Mouse (Mus musculus) neural tube, embryonic 10.5 days (tissue): ENCODE measurements around the gene Olfr262.
"Not testable (repeated sequence)": the region's sequence is repeated elsewhere in the genome, so short reads cannot be mapped to it uniquely, and the experiment has no call there.

Source experiments
- DNase-seq: peaks from one replicate; pipeline ENCODE4 v3.0.0-alpha.2; 2017; ENCODE audit warnings: low spot score; ENCODE audit errors: extremely low spot score

The Olfr262 gene

GRCm38 (mm10) chr19:12241559-12241958 lies at the start of gene Olfr262:
Gene Olfr262 (minus strand): TSS chr19:12241659.
- DNase-seq = no peak

DNA sequence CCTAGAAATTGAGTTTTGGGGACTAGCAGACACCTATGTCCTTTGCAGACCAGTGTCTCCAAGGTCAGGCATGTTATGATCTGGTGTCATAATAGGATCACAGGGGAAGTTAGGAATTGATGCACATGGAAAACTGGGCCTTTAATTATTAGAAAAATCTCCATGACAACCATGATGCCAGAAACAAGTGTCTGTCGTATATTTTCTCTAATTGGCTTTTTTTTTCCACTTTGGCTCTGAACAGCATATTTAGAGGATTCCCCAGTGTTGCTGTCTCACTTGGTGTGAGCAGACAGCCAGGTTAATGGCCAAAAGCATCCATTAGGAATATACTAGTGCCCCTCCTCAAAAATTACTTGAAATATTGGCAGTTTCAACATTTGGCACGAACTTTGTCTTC lies 38.1 kb upstream of the Olfr262 start, which contains the start of gene Olfr1434:
Gene Olfr1434, plus strand, starts transcription at position 301 of the 400 bp plus-strand sequence.
- no peak for DNase-seq

- DNase-seq = no peak
Observed at GRCm38 (mm10) chr19:12260732-12261131, 19.3 kb upstream of the Olfr262 start, which contains the start of gene Olfr235. Gene Olfr235 (plus strand): TSS chr19:12261032.

DNA sequence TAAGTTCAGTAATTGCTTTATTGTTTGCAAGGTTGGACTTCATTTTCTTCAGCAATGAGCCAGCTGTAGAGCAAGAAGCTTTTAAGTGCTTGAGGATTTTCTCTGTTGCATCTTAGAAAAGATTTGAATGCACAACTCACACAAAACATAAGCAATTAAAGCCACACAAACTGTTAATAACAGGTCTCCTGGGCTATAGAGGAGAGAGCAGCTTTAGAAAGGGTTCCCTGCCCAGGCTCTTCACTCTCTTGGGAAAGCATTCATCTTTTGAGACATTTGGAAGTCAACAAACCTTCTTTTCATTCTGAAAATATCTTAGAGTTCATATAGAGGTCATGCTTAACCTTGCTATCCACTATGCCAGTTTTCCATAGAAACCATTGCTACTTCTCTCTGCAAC lies 9.0 kb downstream of the Olfr262 start, which contains the start of gene Olfr1432:
Gene Olfr1432, minus strand, starts transcription at position 101 of the 400 bp plus-strand sequence.
- DNase-seq = not testable (repeated sequence)

DNA sequence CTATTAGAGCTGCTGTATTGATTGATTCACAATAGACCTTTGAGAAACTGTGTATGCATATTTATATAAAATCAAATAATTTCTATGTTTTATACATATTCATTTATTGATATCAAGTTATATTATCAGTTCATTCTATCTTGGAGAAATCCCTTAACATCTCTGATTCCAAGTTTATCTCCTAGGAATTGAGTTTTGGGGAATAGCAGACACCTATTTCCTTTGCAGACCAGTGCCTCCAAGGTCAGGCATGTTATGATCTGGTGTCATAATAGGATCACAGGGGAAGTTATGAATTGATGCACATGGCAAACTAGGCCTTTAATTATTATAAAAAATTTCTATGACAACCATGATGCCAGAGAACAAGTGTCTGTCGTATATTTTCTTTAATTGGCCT lies 41.1 kb downstream of the Olfr262 start, which contains the start of gene Olfr1431:
Gene Olfr1431, plus strand, starts transcription at position 301 of the 400 bp plus-strand sequence.
- no peak for DNase-seq

DNA sequence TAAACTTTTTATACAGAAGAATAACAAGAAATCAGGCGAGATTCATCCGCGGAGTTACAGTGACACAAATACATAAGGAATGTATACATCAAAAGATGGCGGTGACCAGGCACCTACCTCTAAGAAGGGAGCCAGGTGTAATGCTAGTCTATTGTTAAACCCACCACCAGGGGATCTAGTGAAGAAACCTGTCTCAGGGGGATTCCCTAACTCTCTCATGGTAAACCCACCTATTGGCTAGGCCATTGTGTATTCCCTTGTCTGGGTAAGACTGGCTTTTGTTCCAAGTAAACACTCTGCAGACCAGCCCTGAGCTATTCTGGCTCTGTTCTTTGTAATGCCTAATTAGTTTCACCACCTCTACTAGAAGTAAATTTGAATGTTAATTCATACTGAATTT lies 42.4 kb downstream of the Olfr262 start:
- not testable (repeated sequence) for DNase-seq
